Mouse (Mus musculus) ES-Bruce4 (cell line): ENCODE measurements around the gene Lrrk2.

Experiments used
- CTCF ChIP-seq: IDR thresholded peaks from one replicate; pipeline ENCODE4 v1.8.1; 2011; ENCODE audit warnings: low read depth, low read length
- POLR2A ChIP-seq: IDR thresholded peaks from one replicate; pipeline ENCODE4 v1.8.1; 2011; ENCODE audit warnings: low read length; ENCODE audit not compliant: insufficient read depth

- no peak for TF ChIP-seq POLR2A
- no peak for TF ChIP-seq CTCF
These were observed 20.1 kb downstream of the Lrrk2 start for GRCm38 (mm10) chr15:91693051-91693450.
